Mouse (Mus musculus): ENCODE measurements around the gene Ndufaf2. TPM values are rescaled to one million over a fixed set of nuclear protein-coding genes. Genes with fewer than 3 reads are reported as not detected.

The Ndufaf2 gene
- polyA plus RNA-seq (2012; rRNA removed), result 1.4 and 2.0 TPM in 2 replicates

DNA sequence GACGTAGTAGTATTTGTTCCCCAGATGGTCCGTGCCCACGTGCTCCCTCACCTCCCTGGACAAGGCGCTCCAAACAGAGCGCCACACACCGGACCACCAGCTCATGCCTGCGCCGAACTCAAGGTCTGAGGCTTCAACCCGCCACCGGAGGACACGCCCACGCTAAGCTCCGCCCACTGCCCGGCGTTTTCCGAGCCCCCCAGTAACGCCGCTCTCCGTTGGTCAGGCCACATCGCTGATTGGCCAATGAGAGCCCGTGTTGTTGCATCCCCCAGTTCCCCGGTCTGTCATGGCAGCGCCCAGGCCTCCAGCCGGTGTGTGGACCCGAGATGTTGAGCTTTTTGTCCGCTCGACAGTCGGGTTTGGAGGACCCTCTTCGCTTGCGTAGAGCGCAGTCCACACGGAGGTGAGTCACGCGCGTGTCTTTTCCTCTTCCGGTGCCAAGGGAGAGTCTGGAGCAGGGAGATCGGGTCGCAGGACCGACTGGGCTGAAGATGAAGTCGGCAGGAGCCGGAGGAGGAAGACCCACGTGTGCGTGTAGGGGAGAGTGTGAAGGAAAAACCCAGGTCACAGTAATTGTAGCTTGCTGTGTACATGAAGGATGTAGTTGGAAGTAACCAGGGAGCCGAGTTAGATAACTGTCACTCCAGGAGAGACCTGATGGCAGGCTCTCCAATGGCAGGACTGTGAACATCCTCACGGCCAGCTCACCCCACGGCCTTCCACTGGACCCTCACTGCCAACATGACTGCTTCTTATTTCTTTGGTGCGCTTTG is at the start of gene Ndufaf2, which contains the start of gene Ercc8:
Gene Ndufaf2 (minus strand): TSS at position 159 of the 776 bp plus-strand sequence.
Gene Ercc8 (plus strand): TSS at position 267 of the 776 bp plus-strand sequence.
- Histone ChIP-seq H3K4me1 (ENCODE audit: control insufficient read depth, insufficient read depth, insufficient read length) (no peaks in the 10 kb centered on the region; the same call in 1 of the 2 replicates), H3K27me3 (ENCODE audit: control insufficient read depth, insufficient read depth, low read length) (no peaks in the 10 kb centered on the region), H3K4me3 (ENCODE audit: extremely low read depth, insufficient read depth, insufficient read length) (peak within 1 kb of the TSS; percentile 84), H3K27ac (ENCODE audit: insufficient read depth, low read length) (no peak within 1 kb of the TSS), H3K36me3 (ENCODE audit: control insufficient read depth, insufficient read depth, low read length) (no peaks in the 10 kb centered on the region; the same call in 1 of the 2 replicates)
- WGBS, result under 1% methylated on average over 47 of the region's 47 CpGs
- no peak for TF ChIP-seq CTCF (IDR thresholded peaks at IDR 0.05; ENCODE audit: extremely low read depth, insufficient read depth, insufficient read length, insufficient replicate concordance)
- TF ChIP-seq POLR2A (IDR thresholded peaks at IDR 0.05; ENCODE audit: low read depth, low read length), result no peak
- DNase-seq (ENCODE audit: low read depth in 1 of 2, low spot score in 2 of 2), result peak; percentile 88 to 92

- WGBS, result 80% methylated on average over 5 of the region's 5 CpGs
- no peak for TF ChIP-seq POLR2A (IDR thresholded peaks at IDR 0.05; ENCODE audit: low read depth, low read length)
- TF ChIP-seq CTCF (IDR thresholded peaks at IDR 0.05; ENCODE audit: extremely low read depth, insufficient read depth, insufficient read length, insufficient replicate concordance), result no peak
- no peak overlapping the region for H3K27ac ChIP-seq (ENCODE audit: insufficient read depth, low read length)
- H3K4me1 ChIP-seq (ENCODE audit: control insufficient read depth, insufficient read depth, insufficient read length), result no peaks in the 10 kb centered on the region
- no peak for DNase-seq (ENCODE audit: low read depth in 1 of 2, low spot score in 2 of 2)
- H3K27me3 ChIP-seq (ENCODE audit: control insufficient read depth, insufficient read depth, low read length), result no peaks in the 10 kb centered on the region
- no peak overlapping the region for H3K4me3 ChIP-seq (ENCODE audit: extremely low read depth, insufficient read depth, insufficient read length)
- no peaks in the 10 kb centered on the region for H3K36me3 ChIP-seq (ENCODE audit: control insufficient read depth, insufficient read depth, low read length)
Observed at GRCm38 (mm10) chr13:108208090-108208489, 49.7 kb upstream of the Ndufaf2 start.

DNA sequence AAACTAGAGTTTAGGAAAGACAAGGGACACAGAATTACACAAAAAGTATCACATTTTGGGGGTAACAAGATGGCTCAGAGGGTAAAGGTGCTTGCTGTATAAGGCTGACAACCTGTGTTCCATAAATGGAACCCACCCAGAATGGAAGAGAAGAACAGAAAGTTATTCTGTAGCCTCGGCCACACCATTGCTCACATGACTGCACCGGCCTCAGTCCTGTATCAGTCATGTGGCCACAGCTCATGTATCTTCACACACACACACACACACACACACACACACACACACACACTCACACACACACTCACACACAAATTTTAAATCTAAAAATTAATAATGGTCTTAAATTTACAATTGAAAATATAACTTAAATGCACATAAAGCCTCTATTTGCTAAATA is 49.0 kb upstream of the Ndufaf2 start:
- H3K36me3 ChIP-seq (ENCODE audit: control insufficient read depth, insufficient read depth, low read length), result no peaks in the 10 kb centered on the region
- no peak overlapping the region for H3K4me3 ChIP-seq (ENCODE audit: extremely low read depth, insufficient read depth, insufficient read length)
- 94% methylated on average over 2 of the region's 2 CpGs for WGBS
- H3K27ac ChIP-seq (ENCODE audit: insufficient read depth, low read length), result no peak overlapping the region
- TF ChIP-seq POLR2A (IDR thresholded peaks at IDR 0.05; ENCODE audit: low read depth, low read length) (no peak), CTCF (IDR thresholded peaks at IDR 0.05; ENCODE audit: extremely low read depth, insufficient read depth, insufficient read length, insufficient replicate concordance) (no peak)
- DNase-seq (ENCODE audit: low read depth in 1 of 2, low spot score in 2 of 2), result no peak
- no peaks in the 10 kb centered on the region for H3K4me1 ChIP-seq (ENCODE audit: control insufficient read depth, insufficient read depth, insufficient read length)
- no peaks in the 10 kb centered on the region for H3K27me3 ChIP-seq (ENCODE audit: control insufficient read depth, insufficient read depth, low read length)

DNA sequence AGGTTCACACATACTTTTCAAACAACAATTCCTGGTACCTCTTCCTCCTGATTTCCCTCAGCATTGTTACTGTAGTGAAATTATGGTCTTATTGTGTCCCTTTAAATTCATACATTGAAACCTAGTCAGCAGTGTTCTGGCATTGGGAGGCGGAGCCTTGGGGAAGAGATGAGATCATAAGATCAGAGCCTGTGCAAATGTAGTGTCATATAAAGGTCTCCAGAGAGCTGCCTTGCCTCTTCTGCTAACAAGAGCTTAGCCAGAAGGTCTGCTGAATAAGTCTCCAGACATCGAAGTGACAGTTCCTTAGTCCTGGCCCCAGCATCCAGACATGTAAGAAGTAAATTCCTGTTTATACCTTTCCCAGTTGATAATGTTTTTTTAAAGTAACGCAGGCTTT is 46.4 kb upstream of the Ndufaf2 start:
- no peaks in the 10 kb centered on the region for H3K4me1 ChIP-seq (ENCODE audit: control insufficient read depth, insufficient read depth, insufficient read length)
- H3K36me3 ChIP-seq (ENCODE audit: control insufficient read depth, insufficient read depth, low read length), result no peaks in the 10 kb centered on the region
- no peaks in the 10 kb centered on the region for H3K27me3 ChIP-seq (ENCODE audit: control insufficient read depth, insufficient read depth, low read length)
- DNase-seq (ENCODE audit: low read depth in 1 of 2, low spot score in 2 of 2), result no peak
- TF ChIP-seq CTCF (IDR thresholded peaks at IDR 0.05; ENCODE audit: extremely low read depth, insufficient read depth, insufficient read length, insufficient replicate concordance) (no peak), POLR2A (IDR thresholded peaks at IDR 0.05; ENCODE audit: low read depth, low read length) (no peak)
- no peak overlapping the region for H3K4me3 ChIP-seq (ENCODE audit: extremely low read depth, insufficient read depth, insufficient read length)
- no peak overlapping the region for H3K27ac ChIP-seq (ENCODE audit: insufficient read depth, low read length)
- 89% methylated on average over 3 of the region's 3 CpGs for WGBS

GRCm38 (mm10) chr13:108195474-108195873 is 37.1 kb upstream of the Ndufaf2 start:
- H3K4me1 ChIP-seq (ENCODE audit: control insufficient read depth, insufficient read depth, insufficient read length), result no peaks in the 10 kb centered on the region
- H3K27ac ChIP-seq (ENCODE audit: insufficient read depth, low read length), result no peak overlapping the region
- DNase-seq (ENCODE audit: low read depth in 1 of 2, low spot score in 2 of 2), result no peak
- no peak overlapping the region for H3K4me3 ChIP-seq (ENCODE audit: extremely low read depth, insufficient read depth, insufficient read length)
- H3K36me3 ChIP-seq (ENCODE audit: control insufficient read depth, insufficient read depth, low read length), result peaks cover 6% of the 10 kb centered on the region; the same call in 1 of the 2 replicates
- no peaks in the 10 kb centered on the region for H3K27me3 ChIP-seq (ENCODE audit: control insufficient read depth, insufficient read depth, low read length)
- no peak for TF ChIP-seq CTCF (IDR thresholded peaks at IDR 0.05; ENCODE audit: extremely low read depth, insufficient read depth, insufficient read length, insufficient replicate concordance)
- no peak for TF ChIP-seq POLR2A (IDR thresholded peaks at IDR 0.05; ENCODE audit: low read depth, low read length)
- 87% methylated on average over 6 of the region's 6 CpGs for WGBS

DNA sequence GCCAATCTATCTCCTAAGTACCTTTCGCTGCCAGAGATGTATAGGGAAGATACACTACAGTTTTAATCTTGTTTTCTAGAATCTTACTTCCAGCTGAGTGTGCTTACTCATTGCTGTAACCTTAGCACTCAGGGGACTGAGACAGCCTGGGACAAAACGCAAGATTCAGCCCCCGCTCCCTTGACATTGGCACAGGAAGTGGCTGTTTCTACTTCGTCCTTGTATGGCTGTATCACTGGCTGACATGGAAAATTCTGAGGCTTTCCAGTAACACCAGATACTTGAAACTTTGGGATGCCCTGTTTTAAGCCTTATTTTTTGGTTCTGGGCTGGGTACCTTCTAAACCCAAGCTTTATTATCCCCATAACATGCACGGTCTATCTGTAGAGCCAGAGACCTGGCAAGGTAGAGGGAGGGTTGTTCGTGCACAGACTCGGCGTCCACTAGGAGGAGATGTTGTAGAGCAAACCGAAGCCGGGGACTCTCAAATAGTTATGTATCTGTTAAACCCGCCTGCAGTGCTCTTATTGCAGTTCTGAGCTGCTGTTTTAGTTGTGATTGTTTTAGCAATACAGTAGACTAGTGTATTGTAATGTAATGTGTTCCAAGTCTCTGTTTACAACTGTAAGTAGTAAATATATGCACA is 32.8 kb upstream of the Ndufaf2 start:
- no peak overlapping the region for H3K4me3 ChIP-seq (ENCODE audit: extremely low read depth, insufficient read depth, insufficient read length)
- no peaks in the 10 kb centered on the region for H3K4me1 ChIP-seq (ENCODE audit: control insufficient read depth, insufficient read depth, insufficient read length)
- WGBS, result 42% methylated on average over 11 of the region's 11 CpGs
- no peak overlapping the region for H3K27ac ChIP-seq (ENCODE audit: insufficient read depth, low read length)
- H3K27me3 ChIP-seq (ENCODE audit: control insufficient read depth, insufficient read depth, low read length), result no peaks in the 10 kb centered on the region
- peak; percentile 51; the same call in 1 of the 2 replicates for TF ChIP-seq CTCF (IDR thresholded peaks at IDR 0.05; ENCODE audit: extremely low read depth, insufficient read depth, insufficient read length, insufficient replicate concordance)
- TF ChIP-seq POLR2A (IDR thresholded peaks at IDR 0.05; ENCODE audit: low read depth, low read length), result no peak
- peak; percentile 11 to 25 for DNase-seq (ENCODE audit: low read depth in 1 of 2, low spot score in 2 of 2)
- peaks cover 14% of the 10 kb centered on the region for H3K36me3 ChIP-seq (ENCODE audit: control insufficient read depth, insufficient read depth, low read length)
